Mouse (Mus musculus): ENCODE measurements at regions not wholly inside any gene's neighbourhood (a gene's known extent, or its start where the extent isn't known, plus 50 kb on each side); places are given as distances from the start of the nearest gene placed in this dataset.

DNA sequence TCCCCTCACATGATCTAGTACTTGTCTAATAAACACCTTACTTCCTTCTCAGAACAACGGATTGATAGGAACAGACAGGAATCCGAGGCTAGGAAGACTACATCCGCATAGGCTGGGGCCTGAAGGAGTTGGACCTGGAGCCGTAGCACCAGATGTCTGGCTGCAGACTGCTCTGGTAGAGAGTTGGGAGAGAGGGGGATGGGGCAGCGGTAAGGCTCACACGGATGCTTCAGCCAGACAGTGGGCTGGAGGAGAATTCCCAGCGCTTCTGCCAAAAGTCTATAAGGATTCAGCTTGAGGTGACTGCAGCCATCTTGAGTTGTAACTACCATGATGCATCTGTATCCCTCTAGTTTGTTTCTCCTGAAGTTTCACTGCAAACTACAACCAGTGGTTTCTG is 61.8 kb upstream of the Lrrn2 start:
- no peak for TF ChIP-seq GATA1 (IDR thresholded peaks at IDR 0.05; ENCODE audit: borderline replicate concordance, low read length)
- no peak for TF ChIP-seq FLI1 (IDR thresholded peaks at IDR 0.05; ENCODE audit: low read length)

Measured in megakaryocyte, embryonic 14.5 days (primary cell).